Mouse (Mus musculus) fibroblast of lung, adult 2 months (primary cell): ENCODE data around the gene Grm7.
A peak's percentile ranks its signal among the peaks of the same experiment; 100 is the strongest.

ENCODE experiments used
- DNase-seq: peaks from one replicate; pipeline ENCODE4 v3.0.0-alpha.2; 2011; ENCODE audit warnings: low read depth

Gene Grm7

DNA sequence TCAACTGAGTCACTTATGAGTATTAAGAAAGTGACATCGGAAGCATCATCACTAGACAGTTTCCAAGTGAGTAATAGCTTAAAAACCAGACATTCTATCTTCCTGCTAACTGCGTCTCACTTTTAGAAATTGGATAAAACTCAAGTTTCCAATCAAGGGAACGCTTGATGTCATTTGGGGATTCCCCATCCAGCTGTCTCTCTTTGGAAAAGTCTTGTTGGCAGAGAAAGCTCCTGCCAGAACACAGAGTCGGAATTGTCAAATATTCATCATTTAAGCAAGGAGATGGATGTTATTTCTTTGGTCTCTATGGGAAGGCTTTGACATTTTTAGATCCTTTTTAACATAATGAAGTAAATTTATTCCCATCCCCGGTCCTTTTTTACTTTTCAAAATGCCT, 336.6 kb downstream of the Grm7 start:
- DNase-seq: no peak

DNA sequence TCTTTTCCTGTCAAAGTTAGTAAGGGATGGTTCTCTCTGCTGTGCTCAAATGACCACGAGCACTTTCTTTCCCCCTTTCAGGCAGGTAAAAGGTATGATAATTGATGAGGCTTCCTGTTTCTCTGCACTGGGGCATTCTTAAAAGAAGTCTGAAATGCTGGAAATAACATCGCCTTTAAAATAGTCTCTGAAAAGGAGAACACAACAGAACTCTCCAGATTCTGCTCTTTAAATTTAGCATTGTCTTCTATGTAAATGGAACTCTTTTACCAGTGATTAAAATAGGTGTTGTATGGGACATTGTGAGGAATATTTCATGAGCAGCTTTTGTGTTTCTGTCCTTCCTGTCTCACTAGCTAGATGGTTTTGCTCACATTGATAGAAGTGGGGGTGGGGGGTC, 393.7 kb downstream of the Grm7 start:
- DNase-seq: no peak

- no peak for DNase-seq
Measured at GRCm38 (mm10) chr6:111045896-111046295, 400.5 kb downstream of the Grm7 start.

DNA sequence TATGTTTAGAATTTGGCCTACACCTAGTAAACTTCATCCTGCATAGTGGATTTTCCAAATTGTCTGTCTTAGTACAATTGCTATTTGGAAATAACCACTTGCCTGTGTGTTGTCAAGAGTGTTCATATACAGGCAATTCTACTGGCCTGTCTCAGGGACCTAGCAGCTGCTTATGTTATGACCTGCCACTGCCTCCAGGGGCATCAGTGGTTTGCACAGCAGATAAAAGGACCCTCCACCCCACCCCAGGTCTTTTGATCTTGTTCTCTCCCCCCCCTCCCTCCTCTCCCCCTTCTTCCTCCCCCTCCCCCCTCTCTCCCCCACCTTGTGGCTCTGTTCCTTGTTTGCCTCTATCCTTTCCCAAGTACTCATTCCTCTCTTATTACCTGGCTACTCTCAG, 403.9 kb downstream of the Grm7 start:
- DNase-seq: no peak

DNA sequence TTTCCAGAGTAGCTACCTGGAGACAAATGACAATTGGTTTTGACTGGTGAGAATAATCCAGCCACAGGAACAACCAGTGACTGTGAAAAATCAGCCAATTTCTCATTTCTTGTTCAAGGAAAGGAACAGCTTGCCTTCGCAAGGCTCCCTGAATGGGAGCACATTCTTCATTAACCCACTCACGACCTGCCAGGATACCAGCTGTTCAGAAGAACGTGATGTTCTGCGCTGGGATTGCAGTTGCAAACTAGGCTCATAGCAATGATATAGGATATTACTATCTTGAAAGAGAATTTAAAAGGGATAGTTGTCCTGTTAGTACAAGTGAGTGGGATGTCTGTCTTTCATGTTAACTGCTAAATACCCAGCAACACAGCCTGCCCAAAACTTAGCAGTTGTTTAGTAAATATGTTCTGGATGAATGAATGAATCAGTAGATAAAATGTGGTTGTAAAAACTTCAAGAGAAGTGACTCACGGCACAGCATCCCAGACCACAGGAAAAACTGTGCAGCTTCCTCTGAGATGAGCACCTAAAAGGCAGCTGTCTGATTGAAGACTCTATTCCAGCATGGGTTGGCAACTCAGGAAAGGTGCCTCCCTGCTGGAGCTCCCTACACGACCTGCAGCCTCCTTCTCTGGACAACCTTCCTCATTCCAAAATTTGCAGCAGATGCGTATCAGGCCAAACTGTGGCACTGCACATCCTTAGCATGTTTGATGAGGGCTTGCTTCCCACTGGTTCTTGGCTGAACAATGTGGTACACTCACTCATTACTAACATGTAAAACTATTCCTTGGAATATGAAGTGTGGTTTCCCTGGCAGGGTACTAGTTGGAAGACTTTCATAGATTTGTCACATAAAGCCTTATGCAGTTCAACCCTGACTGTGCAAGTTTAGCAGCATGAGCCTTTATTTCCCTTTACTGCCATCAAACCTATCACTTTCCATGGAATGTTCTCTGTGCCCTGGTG, 408.9 kb downstream of the Grm7 start:
- DNase-seq: peak; percentile 59

DNA sequence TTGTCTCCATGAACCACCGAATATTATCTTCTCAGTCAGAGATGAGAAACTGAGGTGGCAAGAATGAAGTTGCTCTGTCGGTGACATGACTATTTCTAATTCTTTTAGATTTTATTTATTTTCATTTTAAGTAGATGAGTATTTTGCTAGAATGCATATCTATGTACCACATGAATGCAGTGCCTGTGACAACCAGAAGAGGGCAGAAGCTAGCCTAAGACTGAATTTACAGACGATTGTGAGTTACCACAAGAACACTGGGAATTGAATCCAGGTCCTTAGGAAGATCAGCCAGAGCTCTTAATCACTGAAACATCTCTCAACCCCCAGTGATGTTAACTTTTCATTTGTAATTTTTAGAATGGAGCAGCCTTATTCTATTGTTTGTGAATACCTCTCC, 412.4 kb downstream of the Grm7 start:
- DNase-seq: no peak

- DNase-seq: no peak
Measured at GRCm38 (mm10) chr6:111060004-111060403, 414.6 kb downstream of the Grm7 start.

DNA sequence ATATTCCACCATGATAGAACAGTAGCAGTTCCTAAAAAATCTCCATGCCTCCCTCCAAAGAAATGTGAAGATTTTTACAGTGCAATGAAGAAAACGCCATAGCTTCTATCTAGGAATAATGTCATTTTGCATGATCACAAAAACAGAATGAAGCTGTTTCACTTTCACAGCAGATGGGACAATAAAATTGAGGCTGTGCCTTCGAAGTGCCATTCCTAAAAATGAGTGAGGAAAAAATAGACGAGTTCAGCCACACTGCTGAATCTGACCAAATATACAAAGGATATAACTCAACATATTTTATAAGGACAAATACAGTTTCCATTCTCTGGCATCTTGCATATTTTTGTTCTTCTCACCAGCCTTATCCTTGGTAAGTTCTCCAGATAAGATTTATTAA, 439.2 kb downstream of the Grm7 start:
- DNase-seq: no peak

DNA sequence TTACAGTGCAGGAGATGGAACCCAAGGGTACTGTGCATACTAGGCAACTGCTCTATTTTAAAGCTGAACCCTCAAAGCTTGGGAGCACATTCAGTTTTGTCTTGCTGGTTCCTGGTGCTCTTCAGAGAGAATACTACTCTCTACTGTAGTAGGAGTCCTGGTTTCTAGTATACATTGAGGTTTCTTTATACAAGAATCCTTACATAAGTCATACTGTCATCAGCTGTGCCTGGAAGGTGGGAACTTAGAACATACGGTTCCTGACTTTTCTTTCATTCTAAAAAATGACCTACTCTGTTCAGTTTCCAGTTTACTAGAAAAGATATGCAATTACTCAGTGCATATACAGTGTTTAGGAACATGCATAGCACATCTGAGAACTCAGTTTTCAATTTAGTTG, 449.4 kb downstream of the Grm7 start:
- no peak for DNase-seq

DNA sequence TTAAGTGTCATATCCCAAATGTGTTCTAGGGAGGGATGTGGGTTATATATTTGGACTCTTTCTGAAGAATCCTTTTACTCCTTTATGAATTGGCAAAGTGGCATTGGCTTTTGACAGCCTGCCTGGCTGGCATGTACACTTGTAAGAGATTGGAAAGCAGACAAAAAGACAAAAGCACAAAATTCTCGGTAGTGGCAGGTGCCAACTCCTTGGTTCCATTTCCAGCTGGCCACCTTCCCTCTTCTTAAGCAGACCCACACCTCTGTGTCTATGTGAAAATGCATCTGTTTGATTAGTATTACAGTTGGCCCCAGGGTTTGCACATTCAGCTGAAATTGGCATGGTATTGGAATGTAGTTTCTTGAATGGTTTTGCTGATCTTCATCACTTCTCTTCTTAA, 460.1 kb downstream of the Grm7 start:
- DNase-seq: no peak

GRCm38 (mm10) chr6:111161037-111161436, 515.7 kb downstream of the Grm7 start:
- DNase-seq: no peak

DNA sequence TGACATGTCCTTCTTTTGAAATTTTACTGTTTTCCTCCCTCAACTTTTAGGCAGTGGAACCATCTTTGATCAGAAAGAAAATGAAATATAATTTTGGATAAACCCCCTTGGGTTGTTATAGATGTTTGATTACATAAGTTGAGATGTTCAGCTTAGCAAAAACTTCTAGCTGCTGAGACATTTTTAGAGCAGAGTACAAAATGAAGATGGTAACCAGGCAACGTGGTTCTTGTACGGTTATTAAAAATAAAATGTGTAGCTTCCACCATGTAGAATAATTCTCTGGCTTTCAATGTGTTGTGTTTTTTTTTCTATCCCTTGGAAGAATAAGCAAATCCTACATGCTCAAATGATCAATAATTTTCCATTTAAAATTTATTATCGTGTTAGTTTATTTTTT, 550.0 kb downstream of the Grm7 start:
- no peak for DNase-seq

- no peak for DNase-seq
Measured at GRCm38 (mm10) chr6:111221083-111221729, 575.8 kb downstream of the Grm7 start.

DNA sequence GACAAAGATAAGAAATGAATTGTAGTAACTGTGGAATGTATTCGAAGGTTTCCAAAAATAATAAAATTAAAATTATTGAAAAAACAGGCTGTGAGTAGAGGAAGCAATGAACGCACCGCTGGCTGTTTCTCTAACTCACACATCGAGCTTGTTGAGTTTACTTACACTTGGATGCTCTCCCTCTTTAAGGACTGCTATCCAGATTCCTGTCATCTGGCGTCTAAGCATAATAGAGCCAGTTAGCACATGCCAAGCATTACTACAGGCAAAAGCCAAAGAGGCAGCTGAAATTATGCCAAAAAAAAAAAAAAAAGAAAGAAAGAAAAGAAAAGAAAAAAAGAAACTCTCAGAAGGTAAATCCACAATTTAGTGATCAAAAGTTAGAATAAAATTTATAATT, 609.8 kb downstream of the Grm7 start:
- no peak for DNase-seq

- no peak for DNase-seq
Measured at GRCm38 (mm10) chr6:111256939-111257338, 611.6 kb downstream of the Grm7 start.

GRCm38 (mm10) chr6:111258256-111258655, 612.9 kb downstream of the Grm7 start:
- DNase-seq: no peak

DNA sequence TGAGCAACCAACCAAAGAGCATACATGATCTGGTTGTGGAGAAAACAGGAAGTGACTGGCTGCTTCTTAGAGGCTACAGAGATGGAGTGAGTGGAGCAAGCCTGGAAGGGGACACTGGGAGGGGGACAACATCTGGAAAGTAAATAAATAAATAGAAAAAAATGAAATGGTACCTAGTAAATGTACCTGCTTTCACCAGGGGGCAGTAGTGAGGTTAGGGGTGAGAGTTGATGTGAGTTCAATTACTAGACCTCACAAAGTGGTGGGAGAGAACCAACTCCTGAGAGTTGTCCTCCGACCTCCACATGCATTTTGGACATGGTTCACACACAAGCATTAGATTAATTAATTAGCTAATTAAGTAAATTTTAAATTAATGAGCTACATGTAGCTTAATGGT, 615.8 kb downstream of the Grm7 start:
- no peak for DNase-seq

DNA sequence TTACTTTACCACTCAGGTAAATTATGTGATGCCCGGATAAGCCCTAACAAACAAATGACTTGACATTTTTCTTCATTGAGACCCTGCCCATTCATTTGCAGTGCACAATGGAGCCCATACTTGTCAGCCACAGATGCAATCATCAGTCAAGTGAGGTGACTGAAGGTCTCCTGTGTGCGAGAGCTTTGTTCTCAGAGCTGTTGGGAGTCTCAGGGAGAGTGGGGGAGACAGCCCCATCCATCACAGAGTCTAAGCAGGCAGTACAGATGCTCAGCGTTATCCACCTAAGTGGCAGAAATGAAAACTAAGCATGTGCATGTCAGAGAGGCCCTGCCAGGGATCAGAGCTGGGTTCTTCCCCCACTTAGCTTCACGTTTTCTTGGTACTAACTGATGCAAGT, 631.3 kb downstream of the Grm7 start:
- DNase-seq: no peak

DNA sequence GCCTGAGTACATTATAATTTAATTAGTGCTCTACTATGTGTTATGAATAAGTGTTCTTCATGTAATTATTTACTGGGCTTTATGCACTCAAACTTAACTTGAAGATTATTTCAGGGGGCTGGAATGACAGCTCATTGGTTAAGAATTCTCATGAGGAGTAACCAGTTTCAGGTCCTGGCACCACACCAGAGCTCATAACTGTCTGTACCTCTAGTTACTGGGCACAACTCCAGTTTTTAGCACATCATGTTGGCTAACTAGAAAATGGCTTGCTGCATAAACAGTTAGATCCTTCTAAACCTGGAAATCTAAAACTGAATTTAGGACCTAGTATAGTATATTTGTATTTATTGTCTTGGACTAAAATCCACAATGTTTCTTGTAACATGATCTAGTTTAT, 633.1 kb downstream of the Grm7 start:
- DNase-seq: no peak

- no peak for DNase-seq
Measured at GRCm38 (mm10) chr6:111293505-111294001, 648.2 kb downstream of the Grm7 start.

DNA sequence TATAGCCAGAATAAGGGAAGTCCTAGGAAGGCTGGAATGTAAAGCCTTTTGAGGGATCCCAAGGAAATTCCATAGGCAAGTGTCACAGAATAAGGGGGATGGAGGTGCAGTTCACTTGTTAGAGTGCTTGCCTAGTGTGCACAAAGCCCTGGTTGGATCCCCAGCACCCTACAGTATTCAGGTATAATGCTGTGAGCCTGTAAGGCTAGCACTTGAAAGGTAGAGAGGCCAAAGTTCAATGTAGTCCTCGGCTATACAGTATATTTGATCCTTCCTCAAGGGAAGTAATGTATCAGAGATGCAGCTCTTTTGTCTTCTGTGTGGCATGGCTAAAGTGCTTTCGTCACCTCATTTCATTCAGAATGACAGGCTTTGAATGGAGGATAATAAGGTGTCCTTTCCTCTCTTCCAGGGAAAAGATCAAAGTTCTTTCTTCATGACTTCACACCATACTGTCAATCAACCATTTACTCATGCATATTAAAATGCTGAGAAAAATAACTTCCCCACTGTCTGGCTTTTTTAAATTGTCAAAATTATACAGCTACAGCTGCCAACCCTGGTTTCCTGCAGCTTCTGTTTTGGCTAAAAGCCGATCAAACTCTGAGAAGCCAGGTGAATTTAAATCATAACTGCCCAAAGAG, 658.7 kb downstream of the Grm7 start:
- DNase-seq: no peak

DNA sequence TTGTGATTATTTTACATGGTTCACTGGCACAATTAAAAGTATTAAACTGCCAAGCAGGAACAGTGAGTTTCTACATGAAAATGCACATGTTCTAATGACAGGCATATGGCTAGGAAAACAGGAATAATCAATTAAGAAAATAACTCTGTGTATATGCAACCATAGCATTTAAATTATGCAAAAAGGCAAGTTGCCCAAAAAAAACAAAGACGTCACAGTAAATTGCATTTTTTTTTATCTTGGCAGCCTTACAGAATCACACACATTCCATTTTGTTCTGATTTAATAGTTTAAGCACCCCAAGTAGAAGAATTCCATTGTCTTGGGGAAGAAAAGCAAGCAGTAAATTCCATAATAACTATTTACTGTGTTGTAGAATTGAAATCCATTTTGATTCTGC, 716.3 kb downstream of the Grm7 start:
- no peak for DNase-seq

GRCm38 (mm10) chr6:111368111-111368510, 722.7 kb downstream of the Grm7 start:
- DNase-seq: no peak
